Mouse (Mus musculus): ENCODE measurements at regions not wholly inside any gene's neighbourhood (a gene's known extent, or its start where the extent isn't known, plus 50 kb on each side); places are given as distances from the start of the nearest gene placed in this dataset.
A peak's percentile ranks its signal among the peaks of the same experiment; 100 is the strongest.

GRCm38 (mm10) chr5:148616426-148616825 lies 63.8 kb upstream of the Ubl3 start:
- Histone ChIP-seq H3K27ac (ENCODE audit: low read depth, low read length) (peak overlapping the region; percentile 55; the same call in 1 of the 2 replicates), H3K9ac (replicated peaks; ENCODE audit: low read depth, low read length) (no peak overlapping the region), H3K4me3 (ENCODE audit: low read depth, low read length) (no peak overlapping the region), H3K4me1 (ENCODE audit: control insufficient read depth, insufficient read depth, low read length) (0 out of 2 replicates have a peak, but pooled peaks cover 6% of the 10 kb centered on the region), H3K27me3 (ENCODE audit: control insufficient read depth, insufficient read depth, low read length) (no peaks in the 10 kb centered on the region), H3K4me2 (ENCODE audit: low read depth, low read length) (no peak overlapping the region), H3K36me3 (ENCODE audit: control insufficient read depth, insufficient read depth, low read length) (no peaks in the 10 kb centered on the region), H3K9me3 (ENCODE audit: control insufficient read depth, low read length) (no peaks in the 10 kb centered on the region)
- 86% methylated on average over 3 of the region's 3 CpGs for WGBS
- ATAC-seq (ENCODE audit: low read depth): no peak

DNA sequence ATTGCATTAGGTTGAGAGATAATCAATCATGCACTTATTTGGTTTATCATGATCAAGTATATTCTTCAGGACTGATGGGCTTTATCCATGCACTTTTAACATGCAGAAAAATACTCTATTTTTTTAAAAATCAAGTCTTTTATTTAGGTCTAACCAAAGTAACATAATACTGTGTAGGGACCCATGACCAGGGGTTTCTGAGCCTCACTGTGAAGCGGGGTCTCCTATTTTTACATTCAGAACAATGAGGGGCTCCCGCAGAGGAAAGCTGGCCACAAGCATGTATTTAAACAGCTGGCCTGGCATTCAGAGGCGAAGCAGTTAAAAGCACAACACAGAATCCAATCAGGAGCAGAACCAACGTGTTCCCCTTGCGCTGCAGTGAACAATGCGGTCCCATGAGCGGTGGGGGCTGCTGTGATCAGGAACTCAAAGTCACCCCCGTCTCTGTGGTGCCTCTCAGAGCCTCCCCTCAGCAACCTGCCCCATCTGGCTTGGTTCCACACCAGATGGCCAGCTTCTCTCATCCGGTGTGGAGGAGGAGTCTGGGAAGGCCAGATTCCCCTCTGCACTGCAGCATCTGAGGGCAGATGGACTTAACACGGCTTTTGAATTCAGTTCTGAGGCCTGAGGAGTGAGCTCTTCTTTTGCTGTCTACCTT lies 63.2 kb upstream of the Ubl3 start:
- Histone ChIP-seq H3K9ac (replicated peaks; ENCODE audit: low read depth, low read length) (no peak overlapping the region), H3K9me3 (ENCODE audit: control insufficient read depth, low read length) (no peaks in the 10 kb centered on the region), H3K36me3 (ENCODE audit: control insufficient read depth, insufficient read depth, low read length) (no peaks in the 10 kb centered on the region), H3K27me3 (ENCODE audit: control insufficient read depth, insufficient read depth, low read length) (no peaks in the 10 kb centered on the region), H3K4me3 (ENCODE audit: low read depth, low read length) (no peak overlapping the region), H3K27ac (ENCODE audit: low read depth, low read length) (peak overlapping the region; percentile 55), H3K4me1 (ENCODE audit: control insufficient read depth, insufficient read depth, low read length) (0 out of 2 replicates have a peak, but pooled peaks cover 6% of the 10 kb centered on the region), H3K4me2 (ENCODE audit: low read depth, low read length) (no peak overlapping the region)
- ATAC-seq (ENCODE audit: low read depth): peak; percentile 73; the same call in 1 of the 2 replicates
- 33% methylated on average over 10 of the region's 10 CpGs for WGBS

DNA sequence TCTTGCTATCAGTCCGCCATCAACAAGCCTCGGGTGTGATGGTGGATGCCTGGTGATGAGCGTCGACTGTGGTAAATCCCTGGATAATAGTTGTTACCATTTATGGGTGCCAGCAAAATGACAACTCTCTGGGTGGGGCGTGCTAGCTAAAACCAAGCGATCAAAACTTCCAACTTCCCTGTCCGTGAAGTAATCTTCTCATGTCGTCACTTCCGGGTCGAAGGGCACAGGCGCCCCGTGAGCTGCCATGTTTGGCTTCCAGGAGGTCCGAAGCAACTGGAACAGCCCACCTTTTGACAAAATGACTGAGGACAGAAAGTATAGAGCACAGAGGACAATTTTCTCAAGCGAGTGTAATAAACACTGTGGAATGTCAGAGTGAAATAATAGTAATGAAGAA lies 62.5 kb upstream of the Ubl3 start:
- WGBS: 86% methylated on average over 14 of the region's 14 CpGs
- no peak for ATAC-seq (ENCODE audit: low read depth)
- no peak overlapping the region for H3K27ac ChIP-seq (ENCODE audit: low read depth, low read length)
- no peak overlapping the region for H3K4me2 ChIP-seq (ENCODE audit: low read depth, low read length)
- no peak overlapping the region for H3K4me3 ChIP-seq (ENCODE audit: low read depth, low read length)
- no peaks in the 10 kb centered on the region for H3K9me3 ChIP-seq (ENCODE audit: control insufficient read depth, low read length)
- no peaks in the 10 kb centered on the region for H3K36me3 ChIP-seq (ENCODE audit: control insufficient read depth, insufficient read depth, low read length)
- H3K9ac ChIP-seq (replicated peaks; ENCODE audit: low read depth, low read length): no peak overlapping the region
- 0 out of 2 replicates have a peak, but pooled peaks cover 6% of the 10 kb centered on the region for H3K4me1 ChIP-seq (ENCODE audit: control insufficient read depth, insufficient read depth, low read length)
- no peaks in the 10 kb centered on the region for H3K27me3 ChIP-seq (ENCODE audit: control insufficient read depth, insufficient read depth, low read length)

GRCm38 (mm10) chr5:148611323-148611722 lies 58.7 kb upstream of the Ubl3 start:
- H3K9ac ChIP-seq (replicated peaks; ENCODE audit: low read depth, low read length): no peak overlapping the region
- no peaks in the 10 kb centered on the region for H3K9me3 ChIP-seq (ENCODE audit: control insufficient read depth, low read length)
- peaks cover 12% of the 10 kb centered on the region; the same call in 1 of the 2 replicates for H3K4me1 ChIP-seq (ENCODE audit: control insufficient read depth, insufficient read depth, low read length)
- H3K4me2 ChIP-seq (ENCODE audit: low read depth, low read length): no peak overlapping the region
- no peak for ATAC-seq (ENCODE audit: low read depth)
- H3K36me3 ChIP-seq (ENCODE audit: control insufficient read depth, insufficient read depth, low read length): no peaks in the 10 kb centered on the region
- H3K27me3 ChIP-seq (ENCODE audit: control insufficient read depth, insufficient read depth, low read length): no peaks in the 10 kb centered on the region
- H3K4me3 ChIP-seq (ENCODE audit: low read depth, low read length): no peak overlapping the region
- 24% methylated on average over 5 of the region's 5 CpGs for WGBS
- H3K27ac ChIP-seq (ENCODE audit: low read depth, low read length): no peak overlapping the region

- ATAC-seq (ENCODE audit: low read depth): no peak
- H3K4me3 ChIP-seq (ENCODE audit: low read depth, low read length): no peak overlapping the region
- no peak overlapping the region for H3K9ac ChIP-seq (replicated peaks; ENCODE audit: low read depth, low read length)
- WGBS: 74% methylated on average over 9 of the region's 9 CpGs
- H3K4me2 ChIP-seq (ENCODE audit: low read depth, low read length): no peak overlapping the region
- H3K27ac ChIP-seq (ENCODE audit: low read depth, low read length): no peak overlapping the region
- no peaks in the 10 kb centered on the region for H3K36me3 ChIP-seq (ENCODE audit: control insufficient read depth, insufficient read depth, low read length)
- H3K9me3 ChIP-seq (ENCODE audit: control insufficient read depth, low read length): no peaks in the 10 kb centered on the region
- peaks cover 5% of the 10 kb centered on the region; the same call in 1 of the 2 replicates for H3K4me1 ChIP-seq (ENCODE audit: control insufficient read depth, insufficient read depth, low read length)
- H3K27me3 ChIP-seq (ENCODE audit: control insufficient read depth, insufficient read depth, low read length): no peaks in the 10 kb centered on the region
Measured at GRCm38 (mm10) chr5:148609506-148609880, 56.9 kb upstream of the Ubl3 start.

GRCm38 (mm10) chr5:148608857-148609505 lies 56.4 kb upstream of the Ubl3 start:
- no peak for ATAC-seq (ENCODE audit: low read depth)
- Histone ChIP-seq H3K27ac (ENCODE audit: low read depth, low read length) (no peak overlapping the region), H3K9me3 (ENCODE audit: control insufficient read depth, low read length) (no peaks in the 10 kb centered on the region), H3K4me1 (ENCODE audit: control insufficient read depth, insufficient read depth, low read length) (peaks cover 5% of the 10 kb centered on the region; the same call in 1 of the 2 replicates), H3K9ac (replicated peaks; ENCODE audit: low read depth, low read length) (no peak overlapping the region), H3K36me3 (ENCODE audit: control insufficient read depth, insufficient read depth, low read length) (no peaks in the 10 kb centered on the region), H3K27me3 (ENCODE audit: control insufficient read depth, insufficient read depth, low read length) (no peaks in the 10 kb centered on the region), H3K4me3 (ENCODE audit: low read depth, low read length) (no peak overlapping the region), H3K4me2 (ENCODE audit: low read depth, low read length) (no peak overlapping the region)
- 80% methylated on average over 13 of the region's 13 CpGs for WGBS

DNA sequence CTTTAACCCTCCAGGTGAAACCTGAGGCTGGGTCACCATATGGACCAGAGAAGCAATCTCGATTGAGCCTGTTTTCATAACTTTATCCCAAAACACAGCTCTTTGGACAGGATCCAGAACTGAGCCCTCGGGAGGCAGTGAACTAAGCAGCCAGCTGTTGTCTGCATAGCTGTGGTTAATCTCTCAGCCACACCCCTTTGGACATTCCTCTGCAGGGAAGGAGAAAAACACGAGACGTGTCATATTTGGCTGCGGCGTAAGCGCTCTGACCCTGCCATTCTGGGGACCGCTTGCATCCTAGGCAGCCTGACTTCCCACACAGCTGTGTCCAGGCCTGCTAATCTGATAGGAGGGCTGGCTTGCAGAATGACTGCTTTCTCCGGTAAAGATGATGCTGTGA lies 55.6 kb upstream of the Ubl3 start:
- Histone ChIP-seq H3K9ac (replicated peaks; ENCODE audit: low read depth, low read length) (no peak overlapping the region), H3K4me1 (ENCODE audit: control insufficient read depth, insufficient read depth, low read length) (peaks cover 5% of the 10 kb centered on the region; the same call in 1 of the 2 replicates), H3K9me3 (ENCODE audit: control insufficient read depth, low read length) (no peaks in the 10 kb centered on the region), H3K36me3 (ENCODE audit: control insufficient read depth, insufficient read depth, low read length) (no peaks in the 10 kb centered on the region), H3K27ac (ENCODE audit: low read depth, low read length) (no peak overlapping the region), H3K4me2 (ENCODE audit: low read depth, low read length) (no peak overlapping the region; the same call in 1 of the 2 replicates), H3K27me3 (ENCODE audit: control insufficient read depth, insufficient read depth, low read length) (no peaks in the 10 kb centered on the region), H3K4me3 (ENCODE audit: low read depth, low read length) (no peak overlapping the region)
- 56% methylated on average over 9 of the region's 9 CpGs for whole genome bisulfite sequencing
- ATAC-seq (ENCODE audit: low read depth): no peak; the same call in 1 of the 2 replicates

- Histone ChIP-seq H3K9ac (replicated peaks; ENCODE audit: low read depth, low read length) (no peak overlapping the region), H3K36me3 (ENCODE audit: control insufficient read depth, insufficient read depth, low read length) (no peaks in the 10 kb centered on the region), H3K4me2 (ENCODE audit: low read depth, low read length) (no peak overlapping the region), H3K4me1 (ENCODE audit: control insufficient read depth, insufficient read depth, low read length) (peaks cover 5% of the 10 kb centered on the region; the same call in 1 of the 2 replicates), H3K4me3 (ENCODE audit: low read depth, low read length) (no peak overlapping the region), H3K9me3 (ENCODE audit: control insufficient read depth, low read length) (no peaks in the 10 kb centered on the region), H3K27me3 (ENCODE audit: control insufficient read depth, insufficient read depth, low read length) (no peaks in the 10 kb centered on the region), H3K27ac (ENCODE audit: low read depth, low read length) (no peak overlapping the region)
- ATAC-seq (ENCODE audit: low read depth): no peak
- WGBS: 89% methylated on average over 8 of the region's 8 CpGs
Measured at GRCm38 (mm10) chr5:148605730-148606129, 53.1 kb upstream of the Ubl3 start.

All from neural tube, embryonic 14.5 days (tissue).